Mouse (Mus musculus) hindbrain, postnatal 0 days (tissue): ENCODE data around the gene 4930404H24Rik. TPM values are rescaled to one million over a fixed set of nuclear protein-coding genes. Genes with fewer than 3 reads are reported as not detected.
A peak's percentile ranks its signal among the peaks of the same experiment; 100 is the strongest.

Experiments used
- ATAC-seq: fragments of 200-750 bp; cut with Nextera tagmentation; 2 replicates; pipeline ENCODE4 v1.8.0; 2017; ENCODE audit warnings: mild to moderate bottlenecking, moderate TSS enrichment, moderate library complexity
- DNase-seq: peaks from one replicate; pipeline ENCODE4 v3.0.0-alpha.2; 2015; ENCODE audit warnings: low spot score
- H3K27ac ChIP-seq: fragments of 300-500 bp; sonication (generic); 2 replicates; pipeline ENCODE4 v1.5.1; 2014; ENCODE audit warnings: mild to moderate bottlenecking
- H3K27me3 ChIP-seq: fragments of 300-500 bp; sonication (generic); 2 replicates; pipeline ENCODE4 v1.6.1; 2014; ENCODE audit warnings: low read length, mixed read lengths; ENCODE audit not compliant: insufficient read depth
- H3K36me3 ChIP-seq: fragments of 300-500 bp; sonication (generic); 2 replicates; pipeline ENCODE4 v1.6.1; 2014; ENCODE audit warnings: low read length, mixed read lengths; ENCODE audit not compliant: insufficient read depth
- H3K4me1 ChIP-seq: fragments of 300-500 bp; sonication (generic); 2 replicates; pipeline ENCODE4 v1.6.1; 2014; ENCODE audit warnings: antibody characterized with exemption, low read length, mixed read lengths; ENCODE audit not compliant: insufficient read depth
- H3K4me2 ChIP-seq: fragments of 300-500 bp; sonication (generic); 2 replicates; pipeline ENCODE4 v1.6.1; 2014; ENCODE audit warnings: low read depth, mild to moderate bottlenecking, low read length, moderate library complexity, mixed read lengths
- H3K4me3 ChIP-seq: fragments of 300-500 bp; sonication (generic); 2 replicates; pipeline ENCODE4 v1.5.1; 2014; ENCODE audit warnings: low read length
- H3K9ac ChIP-seq: fragments of 300-500 bp; sonication (generic); replicated peaks from 2 replicates; pipeline ENCODE4 v1.6.1; 2014; ENCODE audit warnings: mild to moderate bottlenecking, low read length, moderate library complexity, mixed read lengths
- H3K9me3 ChIP-seq: fragments of 300-500 bp; sonication (generic); 2 replicates; pipeline ENCODE4 v1.6.1; 2016; ENCODE audit warnings: low read length, mixed read lengths
- CTCF ChIP-seq: IDR thresholded peaks from 2 replicates; pipeline ENCODE4 v1.5.1; 2016; ENCODE audit warnings: antibody characterized with exemption, control low read depth, low read depth
- WGBS: fragments of 180-500 bp; shearing (Covaris S2); extraction: QIAGEN DNeasy Blood & Tissue Kit; methylation state at CpG from one replicate; pipeline ENCODE4 v1.1.7; 2014; 5-methylcytosine and 5-hydroxymethylcytosine counted together
- polyA plus RNA-seq: library from polyadenylated mRNA; unstranded; fragments of >200 nt; fragmentation: Nextera tagmentation; extraction: Ambion mirVana; gene quantifications from 2 replicates; pipeline ENCODE4 v1.2.1, GENCODE M21; 2015
- total RNA-seq: library from RNA; depleted of rRNA; stranded (reverse); fragments of >200 nt; gene quantifications from 2 replicates; pipeline ENCODE4 v1.2.3, GENCODE M21; 2014

Gene 4930404H24Rik
- total and polyA plus RNA-seq, 2 experiments from 2014 or later, result not detected

GRCm38 (mm10) chr2:153458022-153458441, 34.6 kb upstream of the 4930404H24Rik start:
- no peak overlapping the region for H3K9ac ChIP-seq
- H3K4me3 ChIP-seq, result no peak overlapping the region
- WGBS, result 47% methylated on average over 3 of the region's 3 CpGs

DNA sequence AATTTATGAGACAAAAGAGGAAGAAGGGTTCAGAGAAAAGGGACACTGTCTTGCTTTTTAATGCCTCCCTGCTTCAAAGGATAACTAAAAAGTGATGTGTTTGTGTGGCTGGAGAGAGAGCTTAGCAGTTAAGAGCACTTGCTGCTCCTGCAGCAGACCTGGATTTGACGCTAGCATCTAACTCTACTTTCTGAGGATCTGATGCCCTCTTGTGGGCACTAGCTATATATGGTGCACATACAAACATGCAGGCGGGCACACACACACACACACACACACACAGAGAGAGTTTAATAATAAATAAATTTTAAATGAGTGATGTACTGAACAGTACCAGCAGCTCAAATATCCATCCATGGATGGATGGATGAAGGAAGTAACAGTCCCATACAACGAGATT, 29.3 kb upstream of the 4930404H24Rik start:
- TF ChIP-seq CTCF, result peak; percentile 49
- H3K9me3 ChIP-seq, result no peaks in the 10 kb centered on the region
- no peak overlapping the region for H3K4me3 ChIP-seq
- peaks cover 7% of the 10 kb centered on the region for H3K36me3 ChIP-seq
- H3K27ac ChIP-seq, result no peak overlapping the region
- peak; percentile 56 for DNase-seq
- WGBS, result 83% methylated on average over 3 of the region's 3 CpGs
- H3K4me1 ChIP-seq, result no peaks in the 10 kb centered on the region; the same call in 1 of the 2 replicates
- no peaks in the 10 kb centered on the region for H3K27me3 ChIP-seq
- no peak overlapping the region for H3K4me2 ChIP-seq
- no peak overlapping the region for H3K9ac ChIP-seq
- ATAC-seq, result no peak; the same call in 1 of the 2 replicates

More at GRCm38 (mm10) chr2:153458022-153458441, 34.6 kb upstream of the 4930404H24Rik start:
- Histone ChIP-seq H3K4me1 (peaks cover 4% of the 10 kb centered on the region; the same call in 1 of the 2 replicates), H3K4me2 (no peak overlapping the region), H3K9me3 (no peaks in the 10 kb centered on the region), H3K27ac (peak overlapping the region; percentile 46; the same call in 1 of the 2 replicates), H3K36me3 (no peaks in the 10 kb centered on the region), H3K27me3 (no peaks in the 10 kb centered on the region)
- DNase-seq (no peak), ATAC-seq (no peak)
- TF ChIP-seq CTCF, result no peak

GRCm38 (mm10) chr2:153467372-153467771, 25.2 kb upstream of the 4930404H24Rik start:
- no peak for TF ChIP-seq CTCF
- DNase-seq (no peak), ATAC-seq (no peak)
- H3K4me1 ChIP-seq, result no peaks in the 10 kb centered on the region
- WGBS, result 74% methylated on average over 1 of the region's 1 CpGs
- H3K9ac ChIP-seq, result no peak overlapping the region
- H3K4me2 ChIP-seq, result no peak overlapping the region
- no peaks in the 10 kb centered on the region for H3K27me3 ChIP-seq
- H3K36me3 ChIP-seq, result peaks cover 7% of the 10 kb centered on the region
- no peaks in the 10 kb centered on the region for H3K9me3 ChIP-seq
- no peak overlapping the region for H3K27ac ChIP-seq
- no peak overlapping the region for H3K4me3 ChIP-seq

GRCm38 (mm10) chr2:153469317-153469716, 23.3 kb upstream of the 4930404H24Rik start:
- Histone ChIP-seq H3K9me3 (no peaks in the 10 kb centered on the region), H3K4me3 (no peak overlapping the region), H3K4me1 (peaks cover 5% of the 10 kb centered on the region; the same call in 1 of the 2 replicates), H3K4me2 (no peak overlapping the region), H3K36me3 (peaks cover 3% of the 10 kb centered on the region), H3K27ac (no peak overlapping the region), H3K9ac (no peak overlapping the region), H3K27me3 (no peaks in the 10 kb centered on the region)
- DNase-seq (no peak), ATAC-seq (0 out of 2 replicates have a peak, but pooled peaks have one; percentile 2)
- WGBS, result 51% methylated on average over 2 of the region's 2 CpGs
- TF ChIP-seq CTCF, result no peak

DNA sequence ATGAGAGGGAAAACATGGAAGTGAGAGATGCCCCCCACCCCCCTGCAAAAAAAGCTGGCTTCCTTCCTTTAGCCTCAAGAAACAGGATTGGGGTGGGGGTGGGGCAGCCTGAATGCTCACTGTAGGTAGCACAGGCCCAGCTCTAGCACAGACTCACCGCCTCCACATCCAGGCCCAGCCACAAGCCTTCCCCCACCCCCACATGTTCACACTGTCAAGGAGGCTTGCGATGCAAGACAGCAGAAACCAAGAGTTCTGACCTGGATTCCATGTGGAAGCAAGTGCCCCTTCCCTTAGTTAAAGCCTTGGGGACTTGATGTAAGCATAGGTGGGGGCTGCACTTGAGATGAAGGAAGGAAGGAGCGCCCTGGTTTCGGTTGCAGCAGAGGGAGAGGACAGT, 22.8 kb upstream of the 4930404H24Rik start:
- 0 out of 2 replicates have a peak overlapping the region, but pooled peaks have one; percentile 0 for H3K27ac ChIP-seq
- no peaks in the 10 kb centered on the region for H3K27me3 ChIP-seq
- no peak overlapping the region for H3K4me3 ChIP-seq
- no peak for DNase-seq
- H3K9me3 ChIP-seq, result no peaks in the 10 kb centered on the region
- no peak overlapping the region for H3K9ac ChIP-seq
- 0 out of 2 replicates have a peak, but pooled peaks have one; percentile 46 for ATAC-seq
- peaks cover 5% of the 10 kb centered on the region; the same call in 1 of the 2 replicates for H3K4me1 ChIP-seq
- 49% methylated on average over 4 of the region's 4 CpGs for WGBS
- H3K4me2 ChIP-seq, result no peak overlapping the region
- no peak for TF ChIP-seq CTCF
- H3K36me3 ChIP-seq, result peaks cover 3% of the 10 kb centered on the region

GRCm38 (mm10) chr2:153470983-153471382, 21.6 kb upstream of the 4930404H24Rik start:
- no peak overlapping the region for H3K27ac ChIP-seq
- H3K27me3 ChIP-seq, result no peaks in the 10 kb centered on the region
- DNase-seq (peak; percentile 49), ATAC-seq (peak; percentile 69)
- H3K36me3 ChIP-seq, result 0 out of 2 replicates have a peak, but pooled peaks cover 3% of the 10 kb centered on the region
- 32% methylated on average over 3 of the region's 3 CpGs for WGBS
- TF ChIP-seq CTCF, result no peak
- H3K4me2 ChIP-seq, result no peak overlapping the region
- no peak overlapping the region for H3K9ac ChIP-seq
- H3K9me3 ChIP-seq, result no peaks in the 10 kb centered on the region
- peaks cover 14% of the 10 kb centered on the region for H3K4me1 ChIP-seq
- no peak overlapping the region for H3K4me3 ChIP-seq
